Mouse (Mus musculus) heart, embryonic 16.5 days (tissue): ENCODE results near the gene Zfr. TPM values are rescaled to one million over a fixed set of nuclear protein-coding genes. Genes with fewer than 3 reads are reported as not detected.

ENCODE experiments used
- ATAC-seq: fragments of 200-750 bp; cut with Nextera tagmentation; replicated peaks from 2 replicates; pipeline ENCODE4 v1.8.0; 2017; ENCODE audit warnings: moderate number of reproducible peaks; ENCODE audit not compliant: insufficient read depth, low FRiP score; ENCODE audit errors: extremely low read depth
- H3K27ac ChIP-seq: fragments of 300-500 bp; sonication (generic); 2 replicates; pipeline ENCODE4 v1.5.1; 2014; ENCODE audit warnings: mild to moderate bottlenecking, low read length, control low read depth, moderate library complexity
- H3K27me3 ChIP-seq: fragments of 300-500 bp; sonication (generic); 2 replicates; pipeline ENCODE4 v1.6.1; 2014; ENCODE audit warnings: low read length, mixed read lengths; ENCODE audit not compliant: control insufficient read depth, insufficient read depth
- H3K36me3 ChIP-seq: fragments of 300-500 bp; sonication (generic); 2 replicates; pipeline ENCODE4 v1.6.1; 2014; ENCODE audit not compliant: control insufficient read depth, insufficient read depth
- H3K4me1 ChIP-seq: fragments of 300-500 bp; sonication (generic); 2 replicates; pipeline ENCODE4 v1.6.1; 2014; ENCODE audit warnings: low read length, mixed read lengths; ENCODE audit not compliant: control insufficient read depth, insufficient read depth
- H3K4me2 ChIP-seq: fragments of 300-500 bp; sonication (generic); 2 replicates; pipeline ENCODE4 v1.6.1; 2014; ENCODE audit warnings: low read depth, mild to moderate bottlenecking, control low read depth, low read length
- H3K4me3 ChIP-seq: fragments of 300-500 bp; sonication (generic); 2 replicates; pipeline ENCODE4 v1.5.1; 2014; ENCODE audit warnings: mild to moderate bottlenecking, control low read depth, low read length
- H3K9ac ChIP-seq: fragments of 300-500 bp; sonication (generic); 2 replicates; pipeline ENCODE4 v1.6.1; 2014; ENCODE audit warnings: low read length, control low read depth
- H3K9me3 ChIP-seq: fragments of 300-500 bp; sonication (generic); replicated peaks from 2 replicates; pipeline ENCODE4 v1.6.1; 2016; ENCODE audit warnings: low read length; ENCODE audit not compliant: control insufficient read depth
- WGBS: fragments of 180-500 bp; shearing (Covaris S2); extraction: QIAGEN DNeasy Blood & Tissue Kit; methylation state at CpG from one replicate; pipeline ENCODE4 v1.1.7; 2014; 5-methylcytosine and 5-hydroxymethylcytosine counted together
- microRNA counts: library from miRNA; unstranded; fragments of <30 nt; microRNA quantifications from one replicate; lab custom pipeline; 2016
- microRNA-seq: library from miRNA; unstranded; fragments of <30 nt; microRNA quantifications from one replicate; pipeline ENCODE4, GENCODE M21; 2017
- polyA plus RNA-seq: library from polyadenylated mRNA; unstranded; fragments of >200 nt; fragmentation: Nextera tagmentation; extraction: Ambion mirVana; gene quantifications from 2 replicates; pipeline ENCODE4 v1.2.1, GENCODE M21; 2015

Gene Zfr
- polyA plus RNA-seq, 1 experiment from 2014 or later = 89.4 TPM

DNA sequence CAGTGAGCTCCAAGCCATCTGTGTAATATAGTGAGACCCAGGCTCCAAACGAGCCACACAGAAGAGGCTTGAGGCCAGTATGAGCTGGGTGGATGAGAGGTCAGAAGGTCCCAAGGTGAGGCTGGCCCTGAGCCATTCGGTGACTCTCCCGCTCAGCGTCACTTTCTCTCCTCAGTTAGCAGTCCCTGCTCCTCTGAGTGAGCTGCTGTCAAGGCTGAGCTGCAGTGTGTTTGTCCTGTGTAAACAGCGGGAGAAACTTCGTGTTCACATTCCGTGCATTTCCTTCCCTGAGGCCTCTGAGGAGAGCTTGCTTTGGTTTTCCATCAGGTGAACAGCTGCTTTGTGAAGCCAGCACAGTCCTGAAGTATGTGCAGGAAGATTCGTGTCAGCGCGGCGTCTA is 114.8 kb downstream of the Zfr start:
- H3K27me3 ChIP-seq = no peaks in the 10 kb centered on the region
- H3K27ac ChIP-seq = peak overlapping the region; percentile 17
- H3K4me2 ChIP-seq = no peak overlapping the region
- ATAC-seq = no peak
- H3K4me3 ChIP-seq = no peak overlapping the region
- WGBS = 49% methylated on average over 11 of the region's 11 CpGs
- H3K36me3 ChIP-seq = peaks cover 18% of the 10 kb centered on the region
- no peaks in the 10 kb centered on the region for H3K9me3 ChIP-seq
- peaks cover 43% of the 10 kb centered on the region for H3K4me1 ChIP-seq
- H3K9ac ChIP-seq = peak overlapping the region; percentile 42; the same call in 1 of the 2 replicates

- no peak for ATAC-seq
- no peaks in the 10 kb centered on the region for H3K27me3 ChIP-seq
- no peaks in the 10 kb centered on the region for H3K9me3 ChIP-seq
- H3K9ac ChIP-seq = no peak overlapping the region
- no peak overlapping the region for H3K4me3 ChIP-seq
- 79% methylated on average over 4 of the region's 4 CpGs for WGBS
- H3K4me1 ChIP-seq = peaks cover 41% of the 10 kb centered on the region
- peaks cover 23% of the 10 kb centered on the region for H3K36me3 ChIP-seq
- no peak overlapping the region for H3K4me2 ChIP-seq
- H3K27ac ChIP-seq = peak overlapping the region; percentile 17
Observed at GRCm38 (mm10) chr15:12233021-12233420, 115.4 kb downstream of the Zfr start.

MicroRNA genes within 50 kb of the gene (microRNA counts, 519-probe panel; counts per million panel counts)
- 2,079 counts per million, percentile 26 among the panel's probes with 10 or more counts for microRNA mmu-miR-1898 (lab: Ali Mortazavi, UCI)

Small RNA genes lying within 50 kb of the gene (microRNA-seq; reads per million reads assigned to microRNA genes)
- not detected for gene Mir1898

Other genes with a start within 250 kb of the Zfr start
- 7.6 and 8.1 TPM in 2 replicates for gene Npr3, start 210.5 kb upstream of the Zfr start, polyA plus RNA-seq
- 403 and 491 TPM in 2 replicates for gene Sub1, start 120.8 kb upstream of the Zfr start, polyA plus RNA-seq
- gene Mtmr12, start 87.2 kb downstream of the Zfr start, polyA plus RNA-seq = 13.0 and 13.1 TPM in 2 replicates
- 61.3 and 67.6 TPM in 2 replicates for gene Golph3, start 203.6 kb downstream of the Zfr start, polyA plus RNA-seq
- 0.75 TPM in 1 of 2 replicates, not detected in the other for gene 1810049J17Rik, start 204.1 kb downstream of the Zfr start, polyA plus RNA-seq